Mouse (Mus musculus): ENCODE data around the gene Cideb.
A peak's percentile ranks its signal among the peaks of the same experiment; 100 is the strongest.

The Cideb gene

DNA sequence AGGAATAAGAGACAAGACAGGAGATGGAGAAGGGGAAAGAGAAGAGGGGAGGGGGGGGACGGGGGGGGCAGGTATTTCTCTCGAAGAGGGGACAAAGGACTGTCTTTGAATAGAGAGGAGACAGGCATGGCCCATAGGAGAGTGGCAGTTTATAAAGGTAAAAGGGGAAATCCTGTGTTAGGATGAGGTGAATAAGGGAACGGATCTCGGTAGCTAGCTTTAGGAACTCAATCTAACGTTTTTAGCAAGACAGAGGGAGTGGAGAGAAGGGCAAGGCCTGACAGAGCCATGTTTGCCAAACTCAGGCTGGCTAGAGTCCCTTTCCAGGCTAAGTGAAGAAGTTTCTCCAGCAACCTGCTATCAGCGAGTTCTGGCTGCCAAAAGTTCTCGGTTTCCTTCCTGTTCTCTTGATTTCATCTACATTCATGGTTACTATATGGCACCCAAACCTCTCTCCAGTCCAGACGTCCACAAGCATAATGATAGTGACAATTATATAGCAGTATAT is 35.8 kb downstream of the Cideb start:
- no peak for DNase-seq (ENCODE audit: low spot score in 2 of 2)

DNA sequence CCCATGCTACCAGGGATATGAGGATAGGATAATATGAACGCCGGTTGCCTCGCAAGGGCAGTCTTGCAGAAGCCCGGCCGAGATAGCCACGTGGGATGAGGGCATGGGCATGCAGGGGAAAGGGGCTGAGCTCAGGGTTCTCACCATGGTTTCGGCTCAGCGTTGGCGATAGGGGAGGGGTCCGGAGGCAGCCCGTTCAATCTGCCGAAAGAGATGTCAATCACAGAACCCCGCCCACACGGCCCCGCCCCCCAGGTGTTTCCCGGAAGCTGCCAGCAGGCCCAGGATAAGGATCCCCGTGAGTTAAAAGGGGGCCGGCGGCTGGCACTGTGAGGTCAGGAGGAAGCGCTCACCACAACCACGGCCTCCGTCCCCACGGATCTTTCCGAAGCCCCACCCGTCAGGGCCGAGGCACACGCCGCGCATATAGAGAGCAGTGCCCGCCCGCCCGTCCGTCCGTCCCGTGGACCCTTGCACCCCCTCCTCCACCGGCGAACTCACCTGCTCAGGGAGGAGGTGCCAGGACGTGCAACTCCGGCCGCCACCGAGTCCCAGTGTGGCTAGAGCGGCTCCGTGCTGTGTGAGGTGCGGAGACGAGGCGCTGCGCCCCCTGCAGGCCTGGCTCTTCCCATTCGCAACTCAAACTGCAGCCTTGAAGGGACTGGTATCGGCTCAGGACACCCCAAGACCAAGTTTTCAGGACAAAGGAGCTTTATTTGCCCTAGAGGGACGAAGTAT is 36.4 kb downstream of the Cideb start, which contains the start of gene Rabggta:
Gene Rabggta, minus strand, starts transcription at position 564 of the 738 bp plus-strand sequence.
- DNase-seq (ENCODE audit: low spot score in 2 of 2), result peak; percentile 88 to 90

DNA sequence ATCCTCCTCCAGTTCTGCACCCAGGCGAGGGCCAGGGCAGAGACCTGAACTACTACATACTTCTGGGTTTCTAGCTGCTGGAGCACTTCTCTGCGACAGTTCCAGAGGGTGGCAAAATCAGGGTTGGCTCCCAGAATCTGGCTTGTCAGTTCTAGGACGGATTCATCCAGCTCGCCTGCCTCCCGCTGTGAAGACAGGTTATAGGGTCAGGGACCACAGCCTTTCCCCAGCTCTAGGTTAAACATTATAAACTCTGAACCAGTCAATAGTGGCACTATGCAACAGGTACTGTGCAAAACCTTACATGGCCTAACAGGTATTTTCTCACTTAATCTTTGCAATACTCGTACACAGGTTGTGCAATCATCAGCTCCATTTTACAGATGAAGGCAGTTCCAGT is 37.2 kb downstream of the Cideb start:
- DNase-seq (ENCODE audit: low spot score in 2 of 2), result no peak

DNA sequence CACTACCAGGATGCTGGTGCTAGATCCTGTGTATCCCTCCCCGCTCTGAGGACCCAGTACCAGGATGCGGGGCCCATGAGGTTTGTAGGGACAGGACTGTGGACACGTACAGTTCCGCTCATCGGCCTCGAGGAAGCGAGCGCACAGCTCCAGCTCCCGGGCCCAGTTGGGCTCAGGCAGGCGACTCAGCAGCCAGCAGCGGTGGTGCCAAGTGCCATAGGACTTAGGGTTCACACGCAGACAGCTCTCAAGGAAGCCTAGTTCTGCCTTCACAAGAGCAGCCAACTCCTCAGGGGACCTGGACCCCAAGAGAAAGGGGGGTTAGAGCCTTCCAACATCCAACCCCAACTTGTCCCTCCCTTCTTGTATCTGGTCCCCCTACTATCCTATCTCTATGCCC is 37.6 kb downstream of the Cideb start:
- DNase-seq (ENCODE audit: low spot score in 2 of 2), result no peak

DNA sequence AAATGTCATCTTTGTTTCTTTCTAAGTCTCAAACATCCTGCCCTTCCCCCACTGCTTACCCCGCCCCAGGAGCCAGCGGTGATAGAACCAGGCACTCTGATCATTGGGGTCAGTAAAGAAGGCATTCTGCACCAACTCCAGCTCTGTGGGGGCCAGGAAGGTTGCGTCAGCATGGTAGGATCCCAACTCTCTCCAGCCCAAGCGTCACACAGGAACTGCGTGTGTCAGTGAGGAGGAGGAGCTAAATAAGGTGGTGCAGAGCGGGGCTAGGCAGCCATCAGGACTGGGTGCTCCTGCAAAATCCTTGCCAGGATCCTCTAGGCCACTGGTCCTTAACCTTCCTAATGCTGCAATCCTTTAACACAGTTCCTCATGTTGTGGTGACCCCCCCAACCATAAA is 38.5 kb downstream of the Cideb start:
- no peak for DNase-seq (ENCODE audit: low spot score in 2 of 2)

DNA sequence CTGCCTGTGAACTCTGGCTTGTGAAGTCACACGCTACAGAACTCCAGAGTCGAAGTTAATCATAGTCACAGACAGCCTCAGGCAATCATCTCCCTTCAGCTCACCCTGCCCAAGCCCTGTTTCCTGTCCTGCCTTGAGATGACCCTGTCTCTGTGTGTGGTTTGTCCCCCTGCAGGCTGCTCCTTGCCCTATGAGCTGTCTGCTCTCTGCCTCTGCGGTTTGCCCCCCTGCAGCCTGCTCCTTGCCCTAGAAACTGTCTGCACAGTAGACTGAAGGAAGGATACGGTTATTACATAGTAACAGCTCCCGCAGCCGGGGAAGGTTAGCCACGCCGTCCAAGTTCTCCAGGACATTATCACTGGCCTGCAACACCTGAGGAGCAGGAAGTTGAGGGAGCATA is 41.4 kb downstream of the Cideb start:
- DNase-seq (ENCODE audit: low spot score in 2 of 2), result no peak

DNA sequence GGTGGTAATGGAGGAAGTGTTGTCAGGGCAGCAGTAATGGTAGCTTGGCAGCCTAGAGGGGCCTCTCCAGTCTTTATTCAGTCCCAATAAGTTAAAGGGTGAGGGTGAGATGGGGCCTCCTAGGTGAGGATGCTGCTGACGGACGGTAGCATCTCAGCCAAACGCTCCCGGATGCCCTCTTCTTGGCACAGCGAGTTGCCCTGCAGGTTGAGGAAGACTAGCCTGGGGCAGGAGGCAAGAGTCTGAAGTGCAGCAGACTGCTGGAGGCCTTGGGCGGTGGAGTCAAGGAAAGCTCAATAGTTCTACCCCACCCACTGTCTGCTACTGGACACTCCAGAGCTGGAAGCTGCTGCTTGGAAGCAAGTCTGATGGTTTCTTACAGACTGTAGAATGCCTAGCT is 42.0 kb downstream of the Cideb start:
- DNase-seq (ENCODE audit: low spot score in 2 of 2), result no peak

DNA sequence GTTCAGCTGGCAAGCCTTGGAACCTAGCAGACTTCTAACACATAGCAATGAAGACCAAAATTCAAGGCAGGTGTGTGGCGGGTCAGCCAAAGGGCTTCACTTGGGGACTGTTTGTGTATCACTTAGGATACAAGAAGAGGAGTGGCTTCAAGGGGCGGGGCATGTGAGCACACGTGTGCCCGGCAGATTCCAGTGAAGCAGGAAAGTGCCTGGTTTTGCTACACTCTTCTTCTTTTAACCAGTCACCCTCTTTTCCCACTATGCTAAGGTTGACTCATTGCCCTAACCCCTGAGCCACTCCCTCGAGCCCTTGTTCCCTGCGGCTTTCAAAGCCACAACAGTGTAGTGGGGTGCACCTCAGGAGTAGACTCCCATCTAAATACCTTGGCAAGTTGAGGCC is 43.4 kb downstream of the Cideb start:
- no peak for DNase-seq (ENCODE audit: low spot score in 2 of 2)

DNA sequence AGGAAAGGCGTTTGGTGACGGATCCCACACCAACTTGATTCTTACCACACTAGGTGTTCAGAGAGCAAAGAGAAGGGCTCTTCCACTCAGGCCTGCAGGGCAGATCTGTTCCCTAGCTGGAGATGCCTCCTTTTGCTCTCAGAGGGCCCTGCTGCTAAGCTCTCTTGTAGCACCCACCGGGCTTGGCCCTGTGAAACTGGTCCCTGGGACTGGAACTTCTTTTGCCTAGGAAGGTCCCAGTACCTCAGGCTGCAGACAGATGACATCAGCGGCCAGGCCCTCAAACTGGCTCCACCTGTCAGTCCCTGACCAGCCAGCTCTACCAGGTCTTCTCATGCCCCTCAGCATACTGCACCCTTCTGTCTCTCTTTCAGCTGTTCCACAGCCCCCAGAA is 44.5 kb downstream of the Cideb start, which contains the start of gene Tgm1:
Gene Tgm1, minus strand, starts transcription at position 198 of the 394 bp plus-strand sequence.
- DNase-seq (ENCODE audit: low spot score in 2 of 2), result no peak

DNA sequence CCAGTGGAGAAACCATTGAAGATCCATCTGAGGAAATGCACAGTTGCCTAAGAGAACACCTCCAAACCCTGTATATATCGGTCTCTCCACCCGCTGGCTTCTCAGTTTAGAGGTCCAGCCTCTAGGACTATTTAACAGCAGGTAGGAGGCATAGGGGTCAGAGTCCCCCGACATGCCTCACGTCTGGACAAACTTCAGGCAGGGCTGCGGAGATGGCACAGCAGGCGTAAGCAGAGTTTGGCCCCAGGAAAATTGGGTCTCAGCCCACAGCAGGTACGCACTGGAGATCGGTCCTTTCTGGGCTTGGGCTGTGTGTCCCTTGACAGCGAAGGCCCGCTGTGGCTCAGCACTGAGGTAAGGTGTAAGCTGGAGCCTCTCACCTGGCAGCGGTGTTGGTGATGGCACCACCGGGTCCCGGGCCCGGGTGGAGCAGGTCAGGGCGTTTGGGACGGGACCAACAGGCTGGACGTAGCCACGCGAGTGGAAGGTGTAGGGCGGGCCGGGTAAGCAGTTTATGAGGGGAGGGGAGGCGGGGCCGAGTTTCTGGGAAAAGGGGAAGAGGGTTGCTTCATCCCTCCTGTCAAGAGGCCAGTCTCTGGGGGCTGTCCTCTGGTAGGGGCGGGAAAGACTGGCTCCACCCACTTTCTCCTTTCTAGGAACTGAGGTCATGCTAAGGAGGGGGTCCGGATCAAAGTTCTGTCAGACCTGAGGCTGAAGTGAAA is 45.1 kb downstream of the Cideb start:
- no peak for DNase-seq (ENCODE audit: low spot score in 2 of 2)

DNA sequence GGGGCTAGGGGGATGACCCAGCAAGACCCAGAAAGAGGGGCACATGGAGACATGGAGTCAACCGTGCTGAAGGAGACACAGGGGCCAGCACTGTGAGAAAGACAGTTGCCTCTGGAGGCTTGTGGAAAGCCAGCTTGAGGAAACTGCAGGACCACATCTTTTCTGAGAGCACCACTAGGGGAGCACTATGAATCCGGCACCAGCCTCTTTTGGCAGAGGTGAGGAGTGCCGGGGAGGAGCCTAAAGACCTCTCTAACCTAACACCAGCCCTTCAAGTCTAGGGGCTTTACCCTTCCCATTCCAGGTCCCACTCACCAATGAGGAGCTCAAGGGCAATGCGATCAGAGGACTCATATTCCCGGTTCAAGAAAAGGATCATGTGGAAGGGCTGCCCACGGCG is 46.5 kb downstream of the Cideb start:
- DNase-seq (ENCODE audit: low spot score in 2 of 2), result no peak

DNA sequence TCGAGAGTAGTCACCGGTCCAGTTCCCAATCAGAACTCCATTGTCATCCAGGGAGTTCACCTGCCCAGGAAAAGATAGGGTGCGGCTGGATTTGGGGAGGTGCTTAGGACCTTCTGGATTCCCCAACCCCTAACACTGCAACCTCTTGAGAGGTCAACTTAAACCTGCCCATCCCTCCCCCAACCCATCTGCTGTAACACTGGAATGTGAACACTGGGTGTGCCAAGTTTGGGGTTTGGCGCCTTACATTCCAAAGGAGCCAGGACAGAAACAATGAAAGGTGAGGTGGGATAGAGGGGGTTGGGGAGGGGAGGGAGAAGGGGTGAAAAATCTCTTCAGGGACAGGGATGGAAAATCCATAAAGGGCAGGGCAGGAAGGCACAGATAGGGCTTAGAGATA is 48.7 kb downstream of the Cideb start:
- no peak for DNase-seq (ENCODE audit: low spot score in 2 of 2)

DNA sequence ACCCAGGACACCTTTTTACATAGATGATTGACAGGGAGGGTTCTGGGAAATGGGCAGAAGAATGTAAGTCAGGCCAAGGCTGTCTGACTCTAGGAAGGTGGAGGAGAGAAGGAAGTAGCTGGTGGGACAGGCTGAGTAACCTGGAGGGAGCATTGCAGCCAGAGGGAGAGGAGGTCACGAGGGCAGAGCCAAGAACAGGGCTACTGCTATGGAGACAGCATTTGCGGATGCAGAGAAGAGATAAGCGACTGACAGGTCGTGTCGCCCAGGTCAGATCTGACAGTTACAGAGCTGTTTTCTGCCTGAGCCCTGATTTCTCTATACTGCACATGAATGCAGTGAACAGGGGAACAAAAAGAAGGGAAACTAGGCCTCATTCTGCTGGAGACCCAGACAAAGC is 50.9 kb downstream of the Cideb start:
- no peak for DNase-seq (ENCODE audit: low spot score in 2 of 2)

DNA sequence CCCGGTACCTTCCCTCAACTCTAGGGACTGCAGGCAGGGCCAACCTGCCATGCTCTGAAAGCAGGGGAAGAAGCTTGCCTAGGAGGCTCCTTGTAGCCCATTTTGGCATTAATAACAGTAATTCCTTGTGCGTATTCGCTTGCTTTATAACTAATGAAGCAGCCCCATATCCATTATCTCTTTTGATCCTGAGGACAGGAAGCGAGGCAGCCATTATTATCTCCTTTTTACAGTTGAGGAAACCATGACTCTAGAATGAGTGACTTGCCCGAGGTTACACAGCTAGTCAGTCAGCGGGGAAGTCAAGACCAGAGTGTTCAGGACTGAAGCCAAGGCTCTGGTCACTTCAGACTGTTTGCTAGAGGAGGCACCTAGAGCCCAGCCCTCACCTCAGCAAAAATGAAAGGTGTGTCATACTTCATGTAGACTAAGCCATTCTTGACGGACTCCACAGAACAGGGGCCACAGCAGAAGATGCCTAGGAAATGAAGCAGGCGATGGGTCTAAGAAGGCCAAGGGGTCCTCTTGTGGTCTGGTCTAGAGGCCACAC is 52.1 kb downstream of the Cideb start:
- DNase-seq (ENCODE audit: low spot score in 2 of 2), result no peak

Measured in frontal cortex, postnatal 10 days (tissue).